Mouse (Mus musculus) kidney, adult 2 months (tissue): ENCODE measurements at regions not wholly inside any gene's neighbourhood (a gene's known extent, or its start where the extent isn't known, plus 50 kb on each side); places are given as distances from the start of the nearest gene placed in this dataset.

Source experiments
- DNase-seq: peaks from one replicate; pipeline ENCODE4 v3.0.0; 2021
- H3K27ac ChIP-seq: fragments of 200-500 bp; 2 replicates; pipeline ENCODE4 v1.5.1; 2012; ENCODE audit warnings: low read depth, low read length, control low read depth, inconsistent platforms; ENCODE audit not compliant: insufficient read depth
- H3K27me3 ChIP-seq: fragments of 200-500 bp; replicated peaks from 2 replicates; pipeline ENCODE4 v1.6.1; 2012; ENCODE audit warnings: mild to moderate bottlenecking, moderate library complexity, low read length, inconsistent platforms; ENCODE audit not compliant: control insufficient read depth, insufficient read depth
- H3K36me3 ChIP-seq: fragments of 200-500 bp; 2 replicates; pipeline ENCODE4 v1.6.1; 2012; ENCODE audit warnings: mild to moderate bottlenecking, moderate library complexity, low read length, inconsistent platforms; ENCODE audit not compliant: control insufficient read depth, insufficient read depth
- H3K4me1 ChIP-seq: fragments of 200-500 bp; 2 replicates; pipeline ENCODE4 v1.6.1; 2011; ENCODE audit warnings: low read length; ENCODE audit not compliant: control insufficient read depth, insufficient read depth
- H3K4me3 ChIP-seq: fragments of 200-500 bp; 2 replicates; pipeline ENCODE4 v1.5.1; 2011; ENCODE audit warnings: mild to moderate bottlenecking, low read depth, low read length, control low read depth; ENCODE audit not compliant: insufficient read depth
- CTCF ChIP-seq: fragments of 200-500 bp; conservative IDR thresholded peaks from 2 replicates; pipeline ENCODE4 v1.5.1; 2011; ENCODE audit warnings: low read depth, mild to moderate bottlenecking, control low read depth, low read length, moderate library complexity, mixed read lengths; ENCODE audit not compliant: insufficient read depth, insufficient read length
- POLR2A ChIP-seq: fragments of 200-500 bp; IDR thresholded peaks from one replicate; pipeline ENCODE4 v1.6.1; 2011; ENCODE audit warnings: low read depth, low read length, control low read depth
- WGBS: fragments of 180-500 bp; shearing (Covaris S2); methylation state at CpG from one replicate; pipeline ENCODE4 v1.1.7; 2018; 5-methylcytosine and 5-hydroxymethylcytosine counted together

- TF ChIP-seq POLR2A (no peak), CTCF (no peak)
- no peak for DNase-seq
- Histone ChIP-seq H3K27me3 (no peaks in the 10 kb centered on the region), H3K27ac (no peak overlapping the region), H3K4me3 (no peak overlapping the region), H3K4me1 (no peaks in the 10 kb centered on the region), H3K36me3 (no peaks in the 10 kb centered on the region)
- 71% methylated on average over 5 of the region's 5 CpGs for WGBS
Observed at GRCm38 (mm10) chr5:118426673-118427072, 133.8 kb upstream of the Med13l start.

GRCm38 (mm10) chr5:118428323-118429095 lies 132.0 kb upstream of the Med13l start:
- no peaks in the 10 kb centered on the region for H3K27me3 ChIP-seq
- no peak overlapping the region for H3K4me3 ChIP-seq
- H3K27ac ChIP-seq: no peak overlapping the region
- no peaks in the 10 kb centered on the region for H3K36me3 ChIP-seq
- no peaks in the 10 kb centered on the region for H3K4me1 ChIP-seq
- WGBS: 67% methylated on average over 18 of the region's 18 CpGs
- TF ChIP-seq POLR2A: no peak
- no peak for TF ChIP-seq CTCF
- DNase-seq: no peak

GRCm38 (mm10) chr5:118433599-118433998 lies 126.9 kb upstream of the Med13l start:
- 89% methylated on average over 4 of the region's 4 CpGs for WGBS
- Histone ChIP-seq H3K4me3 (no peak overlapping the region), H3K27me3 (no peaks in the 10 kb centered on the region), H3K4me1 (no peaks in the 10 kb centered on the region), H3K27ac (no peak overlapping the region), H3K36me3 (no peaks in the 10 kb centered on the region)
- no peak for DNase-seq
- TF ChIP-seq CTCF (peak; percentile 38; the same call in 1 of the 2 replicates), POLR2A (no peak)

- Histone ChIP-seq H3K4me1 (no peaks in the 10 kb centered on the region), H3K27me3 (no peaks in the 10 kb centered on the region), H3K36me3 (no peaks in the 10 kb centered on the region), H3K4me3 (no peak overlapping the region), H3K27ac (no peak overlapping the region)
- DNase-seq: no peak
- TF ChIP-seq CTCF: no peak
- TF ChIP-seq POLR2A: no peak
- 70% methylated on average over 20 of the region's 20 CpGs for WGBS
Observed at GRCm38 (mm10) chr5:118434718-118435555, 125.5 kb upstream of the Med13l start.

- H3K36me3 ChIP-seq: no peaks in the 10 kb centered on the region
- no peaks in the 10 kb centered on the region for H3K4me1 ChIP-seq
- H3K4me3 ChIP-seq: no peak overlapping the region
- H3K27me3 ChIP-seq: no peaks in the 10 kb centered on the region
- TF ChIP-seq POLR2A: no peak
- TF ChIP-seq CTCF: no peak
- WGBS: 82% methylated on average over 7 of the region's 7 CpGs
- no peak for DNase-seq
- H3K27ac ChIP-seq: no peak overlapping the region
Observed at GRCm38 (mm10) chr5:118435556-118435950, 124.9 kb upstream of the Med13l start.

DNA sequence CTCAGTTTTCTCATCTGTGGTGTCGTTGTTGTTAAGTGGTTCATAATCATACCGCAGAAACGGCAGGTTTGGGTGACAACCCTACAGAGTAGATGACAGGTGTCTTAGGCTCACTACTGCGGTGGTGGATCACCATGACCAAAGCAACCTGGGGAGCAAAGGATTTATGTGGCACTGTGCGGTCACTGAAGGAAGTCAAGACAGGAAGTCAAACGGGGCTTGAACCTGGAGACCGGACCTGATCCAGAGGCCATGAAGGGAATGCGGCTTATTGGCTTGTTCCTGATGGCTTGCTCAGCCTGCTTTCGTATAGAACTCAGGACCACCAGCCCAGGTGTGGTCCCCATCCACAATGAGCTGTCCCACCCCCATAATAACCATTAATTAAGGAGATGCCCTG lies 124.4 kb upstream of the Med13l start:
- 60% methylated on average over 9 of the region's 9 CpGs for WGBS

More for the DNA sequence above, 124.4 kb upstream of the Med13l start:
- no peak overlapping the region for H3K4me3 ChIP-seq
- H3K36me3 ChIP-seq: no peaks in the 10 kb centered on the region
- H3K27me3 ChIP-seq: no peaks in the 10 kb centered on the region
- no peak for DNase-seq
- H3K4me1 ChIP-seq: no peaks in the 10 kb centered on the region
- TF ChIP-seq POLR2A (no peak), CTCF (no peak)
- H3K27ac ChIP-seq: no peak overlapping the region
